Mouse (Mus musculus): ENCODE measurements around the gene Tlr11. TPM values are rescaled to one million over a fixed set of nuclear protein-coding genes. Genes with fewer than 3 reads are reported as not detected.

The Tlr11 gene
- polyA plus RNA-seq, 1 experiment from 2014 or later: not detected

Other genes with a start within 250 kb of the Tlr11 start
- not detected in 2 replicates for gene Olfr727, start 234.7 kb upstream of the Tlr11 start, polyA plus RNA-seq (2015; fragmentation: Nextera tagmentation; extraction: Ambion mirVana)
- gene Olfr728, start 215.2 kb upstream of the Tlr11 start, polyA plus RNA-seq (2015; fragmentation: Nextera tagmentation; extraction: Ambion mirVana): not detected in 2 replicates
- gene Olfr729, start 205.0 kb upstream of the Tlr11 start, polyA plus RNA-seq (2015; fragmentation: Nextera tagmentation; extraction: Ambion mirVana): not detected in 2 replicates
- not detected in 2 replicates for gene Olfr730, start 169.7 kb upstream of the Tlr11 start, polyA plus RNA-seq (2015; fragmentation: Nextera tagmentation; extraction: Ambion mirVana)
- not detected in 2 replicates for gene Olfr731, start 116.0 kb upstream of the Tlr11 start, polyA plus RNA-seq (2015; fragmentation: Nextera tagmentation; extraction: Ambion mirVana)
- gene Olfr732, start 73.7 kb upstream of the Tlr11 start, polyA plus RNA-seq (2015; fragmentation: Nextera tagmentation; extraction: Ambion mirVana): not detected in 2 replicates
- gene Olfr733, start 56.4 kb upstream of the Tlr11 start, polyA plus RNA-seq (2015; fragmentation: Nextera tagmentation; extraction: Ambion mirVana): 0.06 TPM in 1 of 2 replicates, not detected in the other
- gene Olfr734, start 31.2 kb upstream of the Tlr11 start, polyA plus RNA-seq (2015; fragmentation: Nextera tagmentation; extraction: Ambion mirVana): not detected in 2 replicates
- not detected in 2 replicates for gene Olfr735, start 9.0 kb upstream of the Tlr11 start, polyA plus RNA-seq (2015; fragmentation: Nextera tagmentation; extraction: Ambion mirVana)
- gene Olfr736, start 23.2 kb downstream of the Tlr11 start, polyA plus RNA-seq (2015; fragmentation: Nextera tagmentation; extraction: Ambion mirVana): not detected in 2 replicates
- not detected in 2 replicates for gene Olfr738, start 49.7 kb downstream of the Tlr11 start, polyA plus RNA-seq (2015; fragmentation: Nextera tagmentation; extraction: Ambion mirVana)
- not detected in 2 replicates for gene Olfr739, start 60.7 kb downstream of the Tlr11 start, polyA plus RNA-seq (2015; fragmentation: Nextera tagmentation; extraction: Ambion mirVana)
- gene Olfr740, start 87.6 kb downstream of the Tlr11 start, polyA plus RNA-seq (2015; fragmentation: Nextera tagmentation; extraction: Ambion mirVana): not detected in 2 replicates
- not detected in 2 replicates for gene Olfr741, start 114.8 kb downstream of the Tlr11 start, polyA plus RNA-seq (2015; fragmentation: Nextera tagmentation; extraction: Ambion mirVana)
- not detected in 2 replicates for gene Olfr742, start 145.7 kb downstream of the Tlr11 start, polyA plus RNA-seq (2015; fragmentation: Nextera tagmentation; extraction: Ambion mirVana)
- not detected in 2 replicates for gene Olfr743, start 163.9 kb downstream of the Tlr11 start, polyA plus RNA-seq (2015; fragmentation: Nextera tagmentation; extraction: Ambion mirVana)